Mouse (Mus musculus) CD4-positive, CD25-positive, alpha-beta regulatory T cell, adult 9 weeks (primary cell): Measurements from ENCODE around the gene Gm5773. TPM values are rescaled to one million over a fixed set of nuclear protein-coding genes. Genes with fewer than 3 reads are reported as not detected.

Experiments
- polyA plus RNA-seq: library from polyadenylated mRNA; unstranded; fragments of 100-300 nt; shearing (Covaris generic); gene quantifications from one replicate; pipeline ENCODE4 v1.2.1, GENCODE M21; 2017

Gene Gm5773
- polyA plus RNA-seq, result not detected

GRCm38 (mm10) chr3:93772700-93773099 is at the start of gene Gm5773:
Gm5773 (plus strand) TSS chr3:93773000.

GRCm38 (mm10) chr3:93796098-93796497 is 23.3 kb downstream of the Gm5773 start, which contains the start of gene Tdpoz4:
Tdpoz4 (plus strand) TSS chr3:93796398.

Other genes starting within 250 kb of the Gm5773 start
- gene S100a10, start 217.9 kb upstream of the Gm5773 start, polyA plus RNA-seq, result 1,126 TPM
- gene Tdpoz2, start 120.3 kb upstream of the Gm5773 start, polyA plus RNA-seq, result not detected
- gene Tdpoz1, start 96.7 kb upstream of the Gm5773 start, polyA plus RNA-seq, result not detected
- gene Gm37596, start 79.9 kb upstream of the Gm5773 start, polyA plus RNA-seq, result not detected
- gene Tdpoz4, start 23.4 kb downstream of the Gm5773 start, polyA plus RNA-seq, result not detected
- not detected for gene Tdpoz3, start 53.0 kb downstream of the Gm5773 start, polyA plus RNA-seq
- gene Gm9117, start 170.5 kb downstream of the Gm5773 start, polyA plus RNA-seq, result not detected
- gene Tdpoz5, start 188.3 kb downstream of the Gm5773 start, polyA plus RNA-seq, result not detected